Mouse (Mus musculus) hindlimb bud, embryonic 11.5 days (tissue): ENCODE measurements around the gene Anks3.

Experiments
- DNase-seq: peaks from one replicate; pipeline ENCODE4 v3.0.0-alpha.2; 2012; ENCODE audit warnings: low read depth, low spot score; ENCODE audit errors: extremely low spot score

The Anks3 gene

GRCm38 (mm10) chr16:4969055-4969843 is 5.2 kb upstream of the Anks3 start:
- DNase-seq, result no peak

DNA sequence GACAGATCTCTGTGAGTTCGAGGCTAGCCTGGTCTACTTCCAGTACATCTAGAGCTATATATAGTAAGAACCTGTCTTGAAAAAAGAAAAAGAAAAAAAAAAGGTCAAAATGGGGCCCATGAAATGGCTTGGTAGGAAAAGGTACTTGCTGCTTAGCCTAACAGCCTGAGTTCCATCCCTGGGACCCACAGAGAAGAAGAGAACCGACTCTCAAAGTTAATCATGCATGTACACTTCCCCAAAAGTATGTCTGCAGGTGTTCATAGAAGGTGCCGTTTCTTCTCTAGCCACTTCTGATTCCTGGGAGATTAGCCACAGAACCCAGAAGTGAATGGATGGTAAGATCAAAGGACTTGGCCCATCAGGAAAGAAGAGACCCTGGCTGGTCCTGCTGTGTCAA is 4.4 kb upstream of the Anks3 start:
- no peak for DNase-seq

DNA sequence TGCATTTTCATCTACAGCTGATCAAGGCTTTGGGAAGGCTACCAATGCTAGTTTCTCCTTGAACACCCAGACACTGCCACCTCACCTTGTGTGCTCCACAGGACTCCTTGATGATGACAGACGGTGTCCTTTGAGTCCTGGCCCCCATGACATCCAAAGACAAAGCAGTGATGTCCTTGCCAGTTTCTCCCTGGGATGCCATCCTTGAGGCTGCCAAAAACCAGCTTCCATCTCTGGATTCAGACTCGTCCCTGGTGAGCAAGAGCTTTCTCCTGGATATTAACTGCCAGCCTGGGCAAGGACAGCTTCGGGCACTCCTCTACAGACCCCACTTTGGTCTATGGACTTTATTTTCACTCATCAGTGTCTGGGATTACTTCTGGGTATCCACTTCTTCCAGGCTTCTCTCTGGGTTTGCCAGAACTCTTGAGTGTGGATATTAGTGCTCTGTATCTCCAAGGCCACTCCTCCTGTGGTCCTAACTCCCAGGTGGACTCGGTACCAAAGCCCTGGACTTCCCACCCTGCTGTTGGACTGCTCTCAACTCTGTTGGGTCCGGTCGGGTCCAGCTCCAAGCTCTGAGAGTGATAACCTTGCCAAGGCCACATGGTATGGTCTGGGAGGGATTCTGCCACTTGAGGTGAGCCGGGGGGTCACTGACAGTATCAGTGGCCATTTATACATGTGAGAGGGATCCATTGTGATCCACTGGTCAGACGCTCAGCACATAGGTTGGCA is 1.6 kb upstream of the Anks3 start:
- DNase-seq, result no peak

- no peak for DNase-seq
These were observed 856 bp upstream of the Anks3 start for GRCm38 (mm10) chr16:4964731-4965391.

GRCm38 (mm10) chr16:4963346-4963745 is 659 bp downstream of the Anks3 start:
- DNase-seq, result no peak

DNA sequence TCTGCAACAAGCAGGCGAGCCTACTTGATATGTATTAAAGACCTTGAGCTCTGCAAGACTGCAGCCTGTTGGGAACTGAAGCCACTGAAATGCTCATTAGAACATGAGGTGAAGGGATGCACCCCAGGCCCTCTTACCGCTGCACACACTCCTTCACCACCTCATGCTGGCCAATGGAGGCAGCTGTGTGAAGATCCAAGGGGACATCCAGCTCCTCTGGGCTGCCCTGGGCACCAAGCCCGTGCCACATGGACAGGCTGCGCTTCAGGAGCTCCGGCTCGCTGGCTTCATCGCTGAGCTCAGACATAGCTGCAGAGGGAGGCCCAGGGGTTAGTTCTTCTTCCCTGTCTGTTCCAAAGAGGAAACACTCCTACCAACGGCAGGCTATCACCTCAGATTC is 3.7 kb downstream of the Anks3 start:
- DNase-seq, result no peak

- no peak for DNase-seq
These were observed 6.6 kb downstream of the Anks3 start for GRCm38 (mm10) chr16:4957446-4957845.

DNA sequence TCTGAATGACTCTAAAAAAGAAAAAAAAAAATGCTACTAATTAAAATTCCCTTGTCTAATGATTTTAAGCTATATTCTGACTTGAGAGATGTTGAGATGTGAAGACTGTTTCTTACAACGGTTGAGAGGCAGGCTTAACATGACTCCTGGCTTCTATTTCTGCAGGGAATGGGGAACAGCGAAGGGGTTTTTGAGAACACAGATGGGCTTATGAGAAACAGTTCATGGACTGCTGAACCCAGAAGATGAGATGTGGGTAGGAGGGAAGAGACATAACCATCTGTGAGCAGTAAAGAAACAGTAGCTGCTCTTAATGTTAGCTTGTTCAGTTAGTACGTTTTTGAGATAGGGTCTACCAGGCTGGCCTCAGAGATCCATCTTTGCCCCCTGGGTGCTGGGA is 7.4 kb downstream of the Anks3 start:
- no peak for DNase-seq

GRCm38 (mm10) chr16:4947378-4947777 is 16.6 kb downstream of the Anks3 start:
- DNase-seq, result no peak

DNA sequence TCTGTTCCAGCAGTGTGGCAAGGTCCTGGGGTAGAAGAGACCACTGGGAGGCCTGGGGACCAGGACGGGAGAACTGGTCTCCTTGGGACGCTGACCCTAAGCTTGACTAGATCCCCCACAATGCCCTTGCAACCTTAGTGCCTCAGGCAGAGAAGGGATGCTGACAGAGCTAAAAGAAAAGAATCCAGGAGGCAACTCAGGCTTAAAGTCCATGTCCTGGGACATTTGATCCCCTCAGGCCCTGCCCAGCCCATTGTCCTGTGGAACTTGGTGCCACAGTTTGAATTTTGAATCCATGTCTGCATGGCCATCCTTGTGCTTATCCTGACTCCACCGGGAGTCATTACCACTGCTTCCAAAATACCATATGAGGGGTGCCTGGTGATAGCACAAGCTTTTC is 17.9 kb downstream of the Anks3 start:
- no peak for DNase-seq

GRCm38 (mm10) chr16:4945415-4945814 is 18.6 kb downstream of the Anks3 start:
- DNase-seq, result no peak

DNA sequence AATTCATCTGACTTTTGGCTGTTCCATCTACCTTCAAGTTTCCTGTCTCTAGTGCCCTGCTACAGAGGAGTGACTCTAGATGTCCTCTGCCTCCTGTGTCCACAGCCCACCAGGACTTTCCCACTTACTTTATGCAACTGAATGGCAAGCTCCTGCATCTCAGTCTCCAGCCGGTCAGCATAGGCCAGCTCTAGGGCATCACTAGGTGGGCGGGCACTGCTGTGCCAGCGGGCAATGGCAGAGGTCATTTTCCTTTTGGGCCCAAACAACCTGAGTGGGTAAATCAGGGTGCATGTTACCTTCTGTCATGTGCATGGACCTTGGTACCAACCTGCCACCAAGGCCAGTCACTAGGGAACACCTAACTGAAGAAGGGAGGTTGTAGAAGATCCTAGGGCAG is 20.6 kb downstream of the Anks3 start:
- no peak for DNase-seq

GRCm38 (mm10) chr16:4942868-4943267 is 21.1 kb downstream of the Anks3 start:
- no peak for DNase-seq

- no peak for DNase-seq
These were observed 23.0 kb downstream of the Anks3 start for GRCm38 (mm10) chr16:4941016-4941415.

GRCm38 (mm10) chr16:4940311-4940850 is 23.6 kb downstream of the Anks3 start:
- no peak for DNase-seq

DNA sequence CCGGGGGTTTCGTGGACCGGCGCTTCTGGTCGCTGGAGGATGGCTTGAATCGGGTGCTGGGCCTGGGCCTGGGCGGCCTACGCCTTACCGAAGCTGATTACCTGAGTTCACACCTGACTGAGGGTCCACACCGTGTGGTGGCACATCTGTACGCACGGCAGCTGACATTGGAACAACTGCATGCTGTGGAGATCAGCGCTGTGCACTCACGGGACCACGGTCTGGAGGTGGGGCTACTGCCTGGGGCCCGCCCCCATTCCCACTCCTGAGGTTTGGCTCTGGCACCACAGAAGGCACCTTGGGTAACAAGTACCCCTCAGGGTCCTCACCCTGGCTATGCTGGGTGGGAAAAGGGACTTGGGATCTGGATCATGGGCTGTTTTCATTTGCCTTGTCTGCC is 24.6 kb downstream of the Anks3 start:
- no peak for DNase-seq

GRCm38 (mm10) chr16:4938989-4939388 is 25.0 kb downstream of the Anks3 start:
- DNase-seq, result peak; percentile 64

DNA sequence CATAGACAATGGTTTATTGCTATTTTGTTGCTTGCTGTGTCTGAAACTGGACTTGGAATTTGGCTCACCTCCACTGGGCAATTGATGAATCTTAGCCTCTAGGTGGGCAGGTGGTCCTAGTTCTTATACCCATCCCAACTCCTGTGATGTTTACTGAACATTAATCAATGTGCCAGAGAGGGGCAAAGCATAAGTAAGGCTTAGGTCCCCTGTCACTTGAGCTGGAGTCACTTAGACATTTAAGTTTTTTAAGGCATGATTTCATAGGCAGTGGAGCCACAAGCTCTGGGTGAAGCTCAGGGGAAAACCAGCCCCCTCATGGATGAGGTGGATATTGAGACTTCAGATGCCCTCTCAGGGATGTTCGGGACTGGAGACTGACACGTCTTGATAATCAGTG is 25.5 kb downstream of the Anks3 start, which contains the start of gene Nudt16l1:
Nudt16l1 (plus strand) TSS at position 301 of the 400 bp plus-strand sequence.
- DNase-seq, result peak; percentile 12

DNA sequence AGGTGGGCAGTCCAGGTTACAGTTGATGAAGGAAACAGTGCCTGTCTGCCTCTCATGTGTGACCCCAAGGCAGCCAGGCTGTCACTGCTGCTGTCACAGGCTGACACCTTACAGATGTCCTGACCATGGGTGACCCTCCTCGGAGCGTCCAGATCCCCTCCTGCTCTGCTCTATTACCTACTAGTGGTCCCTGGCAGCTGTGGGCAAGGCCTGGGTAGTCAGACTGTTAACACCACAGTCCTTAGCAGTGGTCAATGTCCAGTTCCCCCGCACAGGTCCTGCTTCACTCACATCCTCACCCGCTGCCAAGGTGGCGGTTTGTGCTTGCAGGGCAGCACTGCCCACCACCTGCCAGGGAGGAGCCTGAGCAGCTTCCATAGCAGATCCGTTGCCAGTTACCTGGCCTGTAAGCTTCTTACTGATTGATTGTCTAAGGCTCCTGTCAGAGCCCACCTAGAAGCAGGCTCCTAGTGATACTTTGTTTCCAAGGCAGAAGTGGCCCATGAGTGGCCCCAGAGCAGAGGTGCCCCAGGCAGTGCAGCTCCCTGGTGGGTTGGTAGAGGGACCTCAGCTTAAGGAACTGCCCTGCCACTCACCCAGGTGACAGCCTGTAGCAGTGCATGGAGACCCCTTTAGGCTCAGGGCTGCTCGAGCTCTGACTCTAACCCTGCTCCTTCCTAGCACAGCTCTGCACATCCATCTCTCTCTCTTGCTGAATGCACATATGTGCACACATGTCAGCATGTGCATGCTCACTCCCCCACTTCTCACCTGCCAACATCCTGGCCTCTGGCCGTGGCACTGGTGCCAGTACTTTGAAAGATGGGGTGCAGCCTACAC is 26.4 kb downstream of the Anks3 start:
- no peak for DNase-seq

DNA sequence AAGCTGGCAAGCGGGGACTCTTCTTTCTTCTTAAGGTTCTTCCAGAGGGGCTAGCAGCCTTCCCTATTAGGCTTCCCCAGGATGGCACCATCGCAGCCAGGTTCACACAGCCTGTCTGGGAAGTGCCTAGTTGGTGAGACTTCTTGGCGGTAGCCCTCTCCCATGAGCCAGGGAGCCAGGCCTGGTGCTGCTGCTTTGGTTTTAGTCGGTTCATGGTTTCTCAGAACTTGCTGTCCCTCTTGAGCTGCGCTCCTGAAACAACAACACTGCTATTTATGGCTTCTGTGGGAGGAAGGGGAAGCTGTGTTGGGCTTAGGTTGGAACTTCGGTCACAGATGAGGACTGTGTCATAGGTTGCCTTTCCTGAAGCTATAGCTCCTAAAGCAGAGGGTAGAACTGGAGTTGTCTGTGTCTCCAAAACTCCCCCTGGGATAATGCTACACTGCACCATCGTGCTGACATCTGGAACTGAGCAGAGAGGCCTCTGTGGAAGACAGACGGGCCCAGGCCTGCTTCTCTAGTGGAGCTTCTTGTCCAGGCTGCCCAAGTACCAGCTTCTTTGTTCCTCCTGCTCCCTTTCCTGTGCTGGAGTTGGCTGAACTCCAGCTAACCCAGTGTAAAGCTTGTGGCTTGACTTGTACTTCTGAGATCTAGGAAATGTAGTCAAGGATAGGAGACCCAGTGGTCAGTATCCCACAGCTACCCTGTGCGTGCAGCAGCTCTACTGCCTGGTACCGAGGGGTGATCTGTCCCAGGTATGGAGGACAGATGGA is 27.9 kb downstream of the Anks3 start:
- DNase-seq, result no peak
